Mouse (Mus musculus): ENCODE data around the gene Creg2.

GRCm38 (mm10) chr1:39618524-39618923, 32.8 kb downstream of the Creg2 start:
- no peak for TF ChIP-seq CTCF (IDR thresholded peaks at IDR 0.05; ENCODE audit: borderline replicate concordance, insufficient read depth, low read length)
- TF ChIP-seq POLR2A (IDR thresholded peaks at IDR 0.05; ENCODE audit: low read depth, low read length), result no peak

Data from embryonic fibroblast, embryonic 13.5 days (primary cell).